Mouse (Mus musculus) hindlimb bud, embryonic 11.5 days (tissue): Measurements from ENCODE around the gene Traf1.

Source experiments
- DNase-seq: peaks from one replicate; pipeline ENCODE4 v3.0.0-alpha.2; 2012; ENCODE audit warnings: low read depth, low spot score; ENCODE audit errors: extremely low spot score

The Traf1 gene

GRCm38 (mm10) chr2:34944761-34945160 is 16.8 kb downstream of the Traf1 start:
- no peak for DNase-seq

GRCm38 (mm10) chr2:34943556-34944120 is 17.9 kb downstream of the Traf1 start:
- DNase-seq = no peak

GRCm38 (mm10) chr2:34941061-34941675 is 20.4 kb downstream of the Traf1 start:
- DNase-seq = no peak

- no peak for DNase-seq
Measured at GRCm38 (mm10) chr2:34940246-34940645, 21.3 kb downstream of the Traf1 start.

- no peak for DNase-seq
Measured at GRCm38 (mm10) chr2:34938269-34939208, 23.0 kb downstream of the Traf1 start.

- no peak for DNase-seq
Measured at GRCm38 (mm10) chr2:34937460-34937859, 24.1 kb downstream of the Traf1 start.

GRCm38 (mm10) chr2:34927320-34927719 is 34.3 kb downstream of the Traf1 start:
- DNase-seq = no peak

GRCm38 (mm10) chr2:34922729-34923128 is 38.8 kb downstream of the Traf1 start:
- DNase-seq = no peak

- DNase-seq = no peak
Measured at GRCm38 (mm10) chr2:34920144-34920543, 41.4 kb downstream of the Traf1 start.

GRCm38 (mm10) chr2:34915103-34915502 is 46.5 kb downstream of the Traf1 start:
- DNase-seq = no peak

GRCm38 (mm10) chr2:34914823-34915082 is 46.8 kb downstream of the Traf1 start:
- DNase-seq = no peak

- DNase-seq = no peak
Measured at GRCm38 (mm10) chr2:34914069-34914822, 47.3 kb downstream of the Traf1 start.

- no peak for DNase-seq
Measured at GRCm38 (mm10) chr2:34913218-34914068, 48.1 kb downstream of the Traf1 start, which contains the start of gene Phf19. Phf19 (minus strand) TSS chr2:34914026.

GRCm38 (mm10) chr2:34912613-34913012 is 49.0 kb downstream of the Traf1 start:
- no peak for DNase-seq

GRCm38 (mm10) chr2:34911871-34912270 is 49.7 kb downstream of the Traf1 start:
- DNase-seq = no peak

GRCm38 (mm10) chr2:34909719-34910118 is 51.9 kb downstream of the Traf1 start:
- no peak for DNase-seq

GRCm38 (mm10) chr2:34906861-34907604 is 54.5 kb downstream of the Traf1 start:
- no peak for DNase-seq

GRCm38 (mm10) chr2:34906426-34906825 is 55.1 kb downstream of the Traf1 start:
- DNase-seq = no peak

- peak; percentile 80 for DNase-seq
Measured at GRCm38 (mm10) chr2:34904849-34905542, 56.6 kb downstream of the Traf1 start.
